Mouse (Mus musculus) olfactory bulb, adult 2 months (tissue): ENCODE data around the gene Plau. TPM values are rescaled to one million over a fixed set of nuclear protein-coding genes. Genes with fewer than 3 reads are reported as not detected.

Source experiments
- H3K27ac ChIP-seq: fragments of 200-500 bp; 2 replicates; pipeline ENCODE4 v1.5.1; 2012; ENCODE audit warnings: low read depth, low read length; ENCODE audit not compliant: insufficient read depth
- H3K4me1 ChIP-seq: fragments of 200-500 bp; 2 replicates; pipeline ENCODE4 v1.6.1; 2012; ENCODE audit warnings: low read length; ENCODE audit not compliant: control insufficient read depth, insufficient read depth
- H3K4me3 ChIP-seq: fragments of 200-500 bp; 2 replicates; pipeline ENCODE4 v1.5.1; 2012; ENCODE audit warnings: mild to moderate bottlenecking, low read depth, low read length, moderate library complexity; ENCODE audit not compliant: insufficient read depth
- CTCF ChIP-seq: fragments of 200-500 bp; IDR thresholded peaks from 2 replicates; pipeline ENCODE4 v1.5.1; 2012; ENCODE audit warnings: low read depth, mild to moderate bottlenecking, low read length, moderate library complexity; ENCODE audit not compliant: insufficient read depth
- POLR2A ChIP-seq: fragments of 200-500 bp; IDR thresholded peaks from 2 replicates; pipeline ENCODE4 v1.6.1; 2012; ENCODE audit warnings: mild to moderate bottlenecking, low read depth, low read length, moderate library complexity; ENCODE audit not compliant: insufficient read depth
- WGBS: fragments of 180-500 bp; shearing (Covaris S2); methylation state at CpG from one replicate; pipeline ENCODE4 v1.1.7; 2018; 5-methylcytosine and 5-hydroxymethylcytosine counted together
- polyA plus RNA-seq: library from polyadenylated mRNA; stranded (reverse); fragments of >200 nt; gene quantifications from 2 replicates; pipeline ENCODE4 v1.2.4, GENCODE M21; 2012; ENCODE audit warnings: low replicate concordance; ENCODE audit not compliant: missing spikeins, insufficient read depth, insufficient read length

Gene Plau
- polyA plus RNA-seq, 1 experiment = not detected

- H3K4me3 ChIP-seq = no peak overlapping the region
- TF ChIP-seq POLR2A (no peak), CTCF (no peak)
- peaks cover 13% of the 10 kb centered on the region for H3K4me1 ChIP-seq
- H3K27ac ChIP-seq = no peak overlapping the region
- 80% methylated on average over 5 of the region's 5 CpGs for WGBS
Observed at GRCm38 (mm10) chr14:20804481-20804880, 32.0 kb upstream of the Plau start.

- TF ChIP-seq POLR2A (no peak), CTCF (no peak)
- Histone ChIP-seq H3K27ac (no peak overlapping the region), H3K4me1 (peaks cover 14% of the 10 kb centered on the region), H3K4me3 (no peak overlapping the region)
- 38% methylated on average over 9 of the region's 9 CpGs for WGBS
Observed at GRCm38 (mm10) chr14:20804964-20805672, 31.3 kb upstream of the Plau start.

GRCm38 (mm10) chr14:20806116-20806840 is 30.2 kb upstream of the Plau start:
- Histone ChIP-seq H3K4me3 (no peak overlapping the region), H3K4me1 (peaks cover 14% of the 10 kb centered on the region), H3K27ac (no peak overlapping the region)
- TF ChIP-seq POLR2A (no peak), CTCF (no peak)
- WGBS = 68% methylated on average over 14 of the region's 14 CpGs

GRCm38 (mm10) chr14:20809349-20809748 is 27.1 kb upstream of the Plau start:
- Histone ChIP-seq H3K4me1 (peaks cover 12% of the 10 kb centered on the region), H3K4me3 (no peak overlapping the region), H3K27ac (no peak overlapping the region)
- TF ChIP-seq POLR2A (no peak), CTCF (no peak)
- WGBS = 86% methylated on average over 4 of the region's 4 CpGs

DNA sequence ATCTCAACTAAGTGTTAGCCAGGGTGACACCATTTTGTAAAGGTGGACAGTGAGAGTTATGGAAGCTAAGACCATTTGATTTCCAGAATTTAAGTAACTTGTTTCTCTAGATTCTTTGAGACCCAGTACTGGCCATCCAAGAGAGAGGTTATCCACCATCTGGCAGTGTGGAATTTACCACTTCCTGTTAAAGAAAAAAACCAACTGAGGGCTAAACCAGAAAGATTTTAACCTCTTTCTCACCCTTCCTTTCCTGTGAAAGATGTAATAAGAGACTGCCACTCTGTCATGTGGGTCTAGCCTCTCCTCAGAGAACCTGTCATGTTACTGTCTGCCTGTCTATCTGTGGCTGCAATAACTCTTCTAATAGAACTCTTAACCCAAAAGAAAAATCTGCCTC is 26.6 kb upstream of the Plau start:
- TF ChIP-seq CTCF = no peak
- no peak for TF ChIP-seq POLR2A
- Histone ChIP-seq H3K27ac (no peak overlapping the region), H3K4me1 (peaks cover 12% of the 10 kb centered on the region), H3K4me3 (no peak overlapping the region)

GRCm38 (mm10) chr14:20811236-20811635 is 25.2 kb upstream of the Plau start:
- no peak for TF ChIP-seq POLR2A
- no peak for TF ChIP-seq CTCF
- WGBS = 82% methylated on average over 8 of the region's 8 CpGs

GRCm38 (mm10) chr14:20811779-20812406 is 24.6 kb upstream of the Plau start:
- 0 out of 2 replicates have a peak, but pooled peaks cover 2% of the 10 kb centered on the region for H3K4me1 ChIP-seq
- no peak overlapping the region for H3K27ac ChIP-seq
- TF ChIP-seq POLR2A (no peak), CTCF (no peak)
- 90% methylated on average over 7 of the region's 7 CpGs for WGBS
- H3K4me3 ChIP-seq = no peak overlapping the region

More at GRCm38 (mm10) chr14:20811236-20811635, 25.2 kb upstream of the Plau start:
- H3K4me1 ChIP-seq = peaks cover 5% of the 10 kb centered on the region
- no peak overlapping the region for H3K27ac ChIP-seq
- H3K4me3 ChIP-seq = no peak overlapping the region

GRCm38 (mm10) chr14:20815448-20815847 is 21.0 kb upstream of the Plau start:
- no peak overlapping the region for H3K27ac ChIP-seq
- 90% methylated on average over 3 of the region's 3 CpGs for WGBS
- H3K4me3 ChIP-seq = no peak overlapping the region
- H3K4me1 ChIP-seq = no peaks in the 10 kb centered on the region
- TF ChIP-seq CTCF (no peak), POLR2A (no peak)

- no peak for TF ChIP-seq CTCF
- no peak for TF ChIP-seq POLR2A
Observed at GRCm38 (mm10) chr14:20824517-20824916, 11.9 kb upstream of the Plau start.

More at GRCm38 (mm10) chr14:20824517-20824916, 11.9 kb upstream of the Plau start:
- Histone ChIP-seq H3K4me3 (no peak overlapping the region), H3K4me1 (peaks cover 3% of the 10 kb centered on the region; the same call in 1 of the 2 replicates), H3K27ac (no peak overlapping the region)
- WGBS = 98% methylated on average over 1 of the region's 1 CpGs
